Mouse (Mus musculus) heart, embryonic 12.5 days (tissue): ENCODE data around the gene Acad12. TPM values are rescaled to one million over a fixed set of nuclear protein-coding genes. Genes with fewer than 3 reads are reported as not detected.
A peak's percentile ranks its signal among the peaks of the same experiment; 100 is the strongest.

Source experiments
- ATAC-seq: fragments of 200-750 bp; cut with Nextera tagmentation; 2 replicates; pipeline ENCODE4 v1.8.0; 2017; ENCODE audit warnings: moderate TSS enrichment, moderate library complexity; ENCODE audit not compliant: insufficient number of reproducible peaks, low FRiP score
- H3K27ac ChIP-seq: fragments of 300-500 bp; sonication (generic); 2 replicates; pipeline ENCODE4 v1.5.1; 2016; ENCODE audit warnings: mild to moderate bottlenecking, moderate library complexity; ENCODE audit not compliant: poor library complexity, severe bottlenecking
- H3K27me3 ChIP-seq: fragments of 300-500 bp; sonication (generic); replicated peaks from 2 replicates; pipeline ENCODE4 v1.6.1; 2016; ENCODE audit warnings: mild to moderate bottlenecking, moderate library complexity
- H3K36me3 ChIP-seq: fragments of 300-500 bp; sonication (generic); 2 replicates; pipeline ENCODE4 v1.6.1; 2016; ENCODE audit warnings: mild to moderate bottlenecking, moderate library complexity
- H3K4me1 ChIP-seq: fragments of 300-500 bp; sonication (generic); replicated peaks from 2 replicates; pipeline ENCODE4 v1.6.1; 2016; ENCODE audit warnings: mild to moderate bottlenecking
- H3K4me2 ChIP-seq: fragments of 300-500 bp; sonication (generic); 2 replicates; pipeline ENCODE4 v1.6.1; 2016; ENCODE audit warnings: mild to moderate bottlenecking, moderate library complexity
- H3K4me3 ChIP-seq: fragments of 300-500 bp; sonication (generic); 2 replicates; pipeline ENCODE4 v1.5.1; 2016; ENCODE audit warnings: mild to moderate bottlenecking
- H3K9ac ChIP-seq: fragments of 300-500 bp; sonication (generic); 2 replicates; pipeline ENCODE4 v1.6.1; 2016; ENCODE audit warnings: mild to moderate bottlenecking, moderate library complexity
- H3K9me3 ChIP-seq: fragments of 300-500 bp; sonication (generic); replicated peaks from 2 replicates; pipeline ENCODE4 v1.6.1; 2016; ENCODE audit warnings: mild to moderate bottlenecking, moderate library complexity
- WGBS: fragments of 180-500 bp; shearing (Covaris S2); methylation state at CpG from one replicate; pipeline ENCODE4 v1.1.7; 2016; 5-methylcytosine and 5-hydroxymethylcytosine counted together
- polyA plus RNA-seq: library from polyadenylated mRNA; unstranded; fragments of >200 nt; fragmentation: Nextera tagmentation; extraction: Ambion mirVana; gene quantifications from 2 replicates; pipeline ENCODE4 v1.2.1, GENCODE M21; 2016

Acad12 gene
- polyA plus RNA-seq, 1 experiment from 2014 or later, result 5.8 TPM

GRCm38 (mm10) chr5:121581945-121582344, 36.8 kb downstream of the Acad12 start:
- no peak for ATAC-seq
- no peaks in the 10 kb centered on the region for H3K9me3 ChIP-seq
- H3K4me2 ChIP-seq, result no peak overlapping the region
- H3K4me3 ChIP-seq, result no peak overlapping the region
- H3K27me3 ChIP-seq, result no peaks in the 10 kb centered on the region
- no peak overlapping the region for H3K27ac ChIP-seq
- WGBS, result 85% methylated on average over 8 of the region's 8 CpGs
- peaks cover 14% of the 10 kb centered on the region; the same call in 1 of the 2 replicates for H3K4me1 ChIP-seq
- H3K36me3 ChIP-seq, result peaks cover 12% of the 10 kb centered on the region
- no peak overlapping the region for H3K9ac ChIP-seq

- 78% methylated on average over 11 of the region's 11 CpGs for WGBS
- peaks cover 15% of the 10 kb centered on the region for H3K36me3 ChIP-seq
- H3K27me3 ChIP-seq, result no peaks in the 10 kb centered on the region
- no peak for ATAC-seq
- no peak overlapping the region for H3K4me3 ChIP-seq
- no peaks in the 10 kb centered on the region for H3K4me1 ChIP-seq
- no peak overlapping the region for H3K4me2 ChIP-seq
- H3K9ac ChIP-seq, result no peak overlapping the region
- H3K27ac ChIP-seq, result no peak overlapping the region
- H3K9me3 ChIP-seq, result no peaks in the 10 kb centered on the region
Observed at GRCm38 (mm10) chr5:121576927-121577488, 41.7 kb downstream of the Acad12 start.

- H3K4me3 ChIP-seq, result no peak overlapping the region
- H3K27ac ChIP-seq, result no peak overlapping the region
- no peak for ATAC-seq
- no peaks in the 10 kb centered on the region for H3K27me3 ChIP-seq
- no peak overlapping the region for H3K9ac ChIP-seq
- peaks cover 15% of the 10 kb centered on the region for H3K36me3 ChIP-seq
- H3K4me2 ChIP-seq, result no peak overlapping the region
- 89% methylated on average over 11 of the region's 11 CpGs for WGBS
- H3K4me1 ChIP-seq, result no peaks in the 10 kb centered on the region
- H3K9me3 ChIP-seq, result no peaks in the 10 kb centered on the region
Observed at GRCm38 (mm10) chr5:121575867-121576266, 42.9 kb downstream of the Acad12 start.

GRCm38 (mm10) chr5:121574145-121574544, 44.6 kb downstream of the Acad12 start:
- H3K27ac ChIP-seq, result no peak overlapping the region
- no peaks in the 10 kb centered on the region for H3K27me3 ChIP-seq
- no peak for ATAC-seq
- H3K9me3 ChIP-seq, result no peaks in the 10 kb centered on the region
- H3K9ac ChIP-seq, result no peak overlapping the region
- H3K36me3 ChIP-seq, result peaks cover 13% of the 10 kb centered on the region; the same call in 1 of the 2 replicates
- WGBS, result 84% methylated on average over 13 of the region's 13 CpGs
- no peaks in the 10 kb centered on the region for H3K4me1 ChIP-seq
- no peak overlapping the region for H3K4me2 ChIP-seq
- no peak overlapping the region for H3K4me3 ChIP-seq

- Histone ChIP-seq H3K4me1 (peaks cover 11% of the 10 kb centered on the region), H3K27ac (no peak overlapping the region)
- ATAC-seq, result no peak
Observed at GRCm38 (mm10) chr5:121570787-121571186, 48.0 kb downstream of the Acad12 start.

GRCm38 (mm10) chr5:121569881-121570420, 48.8 kb downstream of the Acad12 start:
- H3K36me3 ChIP-seq, result peaks cover 8% of the 10 kb centered on the region; the same call in 1 of the 2 replicates
- no peak overlapping the region for H3K9ac ChIP-seq
- H3K9me3 ChIP-seq, result no peaks in the 10 kb centered on the region
- WGBS, result 76% methylated on average over 9 of the region's 9 CpGs
- 0 out of 2 replicates have a peak, but pooled peaks cover 3% of the 10 kb centered on the region for H3K27me3 ChIP-seq
- peaks cover 11% of the 10 kb centered on the region for H3K4me1 ChIP-seq
- H3K27ac ChIP-seq, result no peak overlapping the region
- no peak overlapping the region for H3K4me3 ChIP-seq
- no peak for ATAC-seq
- H3K4me2 ChIP-seq, result no peak overlapping the region

More at GRCm38 (mm10) chr5:121570787-121571186, 48.0 kb downstream of the Acad12 start:
- WGBS, result 52% methylated on average over 1 of the region's 1 CpGs
- Histone ChIP-seq H3K27me3 (0 out of 2 replicates have a peak, but pooled peaks cover 3% of the 10 kb centered on the region), H3K4me2 (no peak overlapping the region), H3K9me3 (no peaks in the 10 kb centered on the region), H3K36me3 (peaks cover 9% of the 10 kb centered on the region; the same call in 1 of the 2 replicates), H3K4me3 (no peak overlapping the region), H3K9ac (no peak overlapping the region)

GRCm38 (mm10) chr5:121566035-121566681, 52.6 kb downstream of the Acad12 start:
- no peak overlapping the region for H3K4me2 ChIP-seq
- H3K4me3 ChIP-seq, result no peak overlapping the region
- H3K9me3 ChIP-seq, result no peaks in the 10 kb centered on the region
- no peak for ATAC-seq
- H3K27ac ChIP-seq, result no peak overlapping the region
- no peak overlapping the region for H3K9ac ChIP-seq
- peaks cover 6% of the 10 kb centered on the region; the same call in 1 of the 2 replicates for H3K36me3 ChIP-seq
- 0 out of 2 replicates have a peak, but pooled peaks cover 3% of the 10 kb centered on the region for H3K27me3 ChIP-seq
- peaks cover 13% of the 10 kb centered on the region for H3K4me1 ChIP-seq
- 88% methylated on average over 16 of the region's 16 CpGs for WGBS

- Histone ChIP-seq H3K9ac (peak overlapping the region; percentile 39; the same call in 1 of the 2 replicates), H3K27me3 (0 out of 2 replicates have a peak, but pooled peaks cover 3% of the 10 kb centered on the region), H3K9me3 (no peaks in the 10 kb centered on the region), H3K4me3 (peak overlapping the region; percentile 26), H3K4me1 (peaks cover 13% of the 10 kb centered on the region), H3K4me2 (peak overlapping the region; percentile 58), H3K36me3 (no peaks in the 10 kb centered on the region), H3K27ac (no peak overlapping the region)
- no peak for ATAC-seq
- 7% methylated on average over 11 of the region's 11 CpGs for WGBS
Observed at GRCm38 (mm10) chr5:121564468-121564895, 54.3 kb downstream of the Acad12 start.

GRCm38 (mm10) chr5:121562436-121562835, 56.3 kb downstream of the Acad12 start:
- no peak for ATAC-seq

GRCm38 (mm10) chr5:121549196-121549595, 69.5 kb downstream of the Acad12 start:
- no peak for ATAC-seq
- H3K9ac ChIP-seq, result no peak overlapping the region
- H3K27me3 ChIP-seq, result no peaks in the 10 kb centered on the region
- H3K27ac ChIP-seq, result no peak overlapping the region
- H3K4me1 ChIP-seq, result peaks cover 11% of the 10 kb centered on the region
- H3K4me3 ChIP-seq, result no peak overlapping the region
- H3K9me3 ChIP-seq, result peaks cover 4% of the 10 kb centered on the region
- no peak overlapping the region for H3K4me2 ChIP-seq
- H3K36me3 ChIP-seq, result no peaks in the 10 kb centered on the region
- 74% methylated on average over 7 of the region's 7 CpGs for WGBS

More at GRCm38 (mm10) chr5:121562436-121562835, 56.3 kb downstream of the Acad12 start:
- Histone ChIP-seq H3K27me3 (no peaks in the 10 kb centered on the region), H3K9ac (no peak overlapping the region), H3K4me3 (no peak overlapping the region), H3K4me2 (no peak overlapping the region), H3K27ac (no peak overlapping the region), H3K4me1 (peaks cover 12% of the 10 kb centered on the region), H3K36me3 (no peaks in the 10 kb centered on the region), H3K9me3 (no peaks in the 10 kb centered on the region)
- WGBS, result 79% methylated on average over 3 of the region's 3 CpGs

GRCm38 (mm10) chr5:121547084-121547483, 71.7 kb downstream of the Acad12 start:
- WGBS, result 82% methylated on average over 3 of the region's 3 CpGs
- Histone ChIP-seq H3K4me2 (no peak overlapping the region), H3K9me3 (peaks cover 4% of the 10 kb centered on the region)

More at GRCm38 (mm10) chr5:121547084-121547483, 71.7 kb downstream of the Acad12 start:
- Histone ChIP-seq H3K4me1 (peaks cover 19% of the 10 kb centered on the region), H3K4me3 (no peak overlapping the region), H3K36me3 (no peaks in the 10 kb centered on the region), H3K9ac (no peak overlapping the region), H3K27me3 (no peaks in the 10 kb centered on the region), H3K27ac (no peak overlapping the region)
- 0 out of 2 replicates have a peak, but pooled peaks have one; percentile 22 for ATAC-seq
